Mouse (Mus musculus) heart, adult 2 months (tissue): ENCODE data around the gene Itga9.

Source experiments
- CTCF ChIP-seq: fragments of 200-600 bp; IDR thresholded peaks from 2 replicates; pipeline ENCODE4 v1.8.1; 2022; ENCODE audit warnings: antibody characterized with exemption, mild to moderate bottlenecking, moderate library complexity
- POLR2A ChIP-seq: fragments of 200-500 bp; IDR thresholded peaks from 2 replicates; pipeline ENCODE4 v1.6.1; 2011; ENCODE audit warnings: mild to moderate bottlenecking, low read depth, low read length, control low read depth; ENCODE audit not compliant: insufficient read depth

GRCm38 (mm10) chr9:118928007-118928406 lies 321.5 kb downstream of the Itga9 start:
- TF ChIP-seq CTCF, result no peak
- no peak for TF ChIP-seq POLR2A
